Mouse (Mus musculus): ENCODE data around the gene Det1. TPM values are rescaled to one million over a fixed set of nuclear protein-coding genes. Genes with fewer than 3 reads are reported as not detected.
A peak's percentile ranks its signal among the peaks of the same experiment; 100 is the strongest.

Det1 gene
- total and polyA plus RNA-seq, 3 experiments: 15.8 to 16.8 TPM; not detected in 1

GRCm38 (mm10) chr7:78895653-78896333 is 48.7 kb upstream of the Det1 start, which contains the start of gene Aen:
TSS of gene Aen (plus strand) at chr7:78895854.
- peaks cover 0 to 9% of the 10 kb centered on the region in 2 experiments; a peak in 3 of 4 replicates for H3K36me3 ChIP-seq (ENCODE audit: control insufficient read depth in 1 of 2, insufficient read depth in 2 of 2, low read length in 2 of 2)
- H3K27me3 ChIP-seq (ENCODE audit: control insufficient read depth in 1 of 2, insufficient read depth in 2 of 2, low read length in 2 of 2): no peaks in the 10 kb centered on the region
- peaks cover 0 to 24% of the 10 kb centered on the region in 2 experiments; a peak in 2 of 4 replicates for H3K4me1 ChIP-seq (ENCODE audit: control insufficient read depth in 1 of 2, insufficient read depth in 2 of 2, low read length in 2 of 2)
- peak within 1 kb of the TSS; percentile 93 for H3K9ac ChIP-seq (ENCODE audit: control insufficient read depth, low read depth, low read length, poor library complexity, severe bottlenecking)
- H3K79me2 ChIP-seq (ENCODE audit: control insufficient read depth, insufficient read depth, low read length, poor library complexity): peaks cover 30% of the 10 kb centered on the region
- H3K9me3 ChIP-seq (replicated peaks; ENCODE audit: insufficient read depth, low read length): no peaks in the 10 kb centered on the region
- peak within 1 kb of the TSS; percentile 73 to 96 for H3K4me3 ChIP-seq (ENCODE audit: control insufficient read depth in 1 of 2, insufficient read depth in 1 of 2, low read depth in 2 of 2, low read length in 2 of 2)
- DNase-seq (ENCODE audit: low read depth, low spot score): peak; percentile 99
- H3K27ac ChIP-seq (ENCODE audit: control insufficient read depth, low read depth, low read length): peak within 1 kb of the TSS; percentile 45
- TF ChIP-seq GATA1 (IDR thresholded peaks at IDR 0.05; ENCODE audit: low read depth, low read length) (no peak), MAZ (IDR thresholded peaks at IDR 0.05; ENCODE audit: low read depth, low read length) (no peak), NELFE (IDR thresholded peaks at IDR 0.05; ENCODE audit: low read depth, low read length) (peak; percentile 78), ETS1 (IDR thresholded peaks at IDR 0.05; ENCODE audit: low read depth, low read length) (0 out of 2 replicates have a peak, but pooled peaks have one; percentile 27), KAT2A (conservative IDR thresholded peaks at IDR 0.05; ENCODE audit: low read depth, low read length) (no peak), CHD1 (IDR thresholded peaks at IDR 0.05; ENCODE audit: low read depth, low read length) (no peak), MAX (IDR thresholded peaks at IDR 0.05; ENCODE audit: low read length) (peak; percentile 94), CHD2 (IDR thresholded peaks at IDR 0.05; ENCODE audit: low read length) (no peak), TAL1 (IDR thresholded peaks at IDR 0.05; ENCODE audit: low read length) (no peak), MXI1 (IDR thresholded peaks at IDR 0.05; ENCODE audit: low read depth, low read length) (peak; percentile 99), CTCF (IDR thresholded peaks at IDR 0.05 in 2 of 3, conservative IDR thresholded peaks at IDR 0.05 in 1 of 3; ENCODE audit: control insufficient read depth in 1 of 3, insufficient read depth in 1 of 3, low read depth in 2 of 3, low read length in 3 of 3, poor library complexity in 1 of 3, severe bottlenecking in 1 of 3) (no peak), MYC (IDR thresholded peaks at IDR 0.05; ENCODE audit: low read depth, low read length) (peak; percentile 96), SIN3A (IDR thresholded peaks at IDR 0.05; ENCODE audit: low read length) (peak; percentile 96), RAD21 (IDR thresholded peaks at IDR 0.05; ENCODE audit: low read depth, low read length) (no peak), TCF12 (IDR thresholded peaks at IDR 0.05; ENCODE audit: low read depth, low read length) (0 out of 2 replicates have a peak, but pooled peaks have one; percentile 23), ZMIZ1 (IDR thresholded peaks at IDR 0.05; ENCODE audit: low read depth, low read length) (0 out of 2 replicates have a peak, but pooled peaks have one; percentile 50), POLR2AphosphoS5 (IDR thresholded peaks at IDR 0.05; ENCODE audit: borderline replicate concordance, low read depth, low read length) (no peak), ZKSCAN1 (IDR thresholded peaks at IDR 0.05; ENCODE audit: low read depth, low read length) (no peak), E2F4 (IDR thresholded peaks at IDR 0.05; ENCODE audit: borderline replicate concordance, low read depth, low read length) (no peak), POLR2AphosphoS2 (IDR thresholded peaks at IDR 0.05; ENCODE audit: low read length) (peak; percentile 42; the same call in 1 of the 2 replicates), RCOR1 (IDR thresholded peaks at IDR 0.05; ENCODE audit: low read depth, low read length) (no peak), BHLHE40 (IDR thresholded peaks at IDR 0.05; ENCODE audit: borderline replicate concordance, low read depth, low read length) (no peak), ELF1 (IDR thresholded peaks at IDR 0.05; ENCODE audit: low read depth, low read length) (peak; percentile 84), JUND (IDR thresholded peaks at IDR 0.05; ENCODE audit: low read depth, low read length) (no peak), GABPA (IDR thresholded peaks at IDR 0.05; ENCODE audit: low read depth, low read length) (no peak), EP300 (IDR thresholded peaks at IDR 0.05; ENCODE audit: low read depth in 1 of 2, low read length in 2 of 2) (no peak), ZNF384 (IDR thresholded peaks at IDR 0.05; ENCODE audit: low read depth, low read length) (no peak; the same call in 1 of the 2 replicates), USF2 (IDR thresholded peaks at IDR 0.05; ENCODE audit: borderline replicate concordance in 1 of 2, insufficient read depth in 1 of 2, low read depth in 1 of 2, low read length in 2 of 2) (no peak), HCFC1 (IDR thresholded peaks at IDR 0.05; ENCODE audit: low read depth, low read length) (peak; percentile 77), UBTF (IDR thresholded peaks at IDR 0.05; ENCODE audit: borderline replicate concordance, insufficient read depth, low read depth, low read length) (no peak), MAFK (IDR thresholded peaks at IDR 0.05; ENCODE audit: borderline replicate concordance, low read depth, low read length) (no peak), USF1 (IDR thresholded peaks at IDR 0.05; ENCODE audit: low read depth, low read length) (no peak), TBP (IDR thresholded peaks at IDR 0.05; ENCODE audit: low read depth, low read length) (peak; percentile 97), SMC3 (IDR thresholded peaks at IDR 0.05; ENCODE audit: low read depth, low read length) (no peak), MEF2A (IDR thresholded peaks at IDR 0.05; ENCODE audit: extremely low read depth, insufficient replicate concordance, low read depth, low read length, poor library complexity, severe bottlenecking) (no peak), ZC3H11A (IDR thresholded peaks at IDR 0.05; ENCODE audit: low read depth, low read length) (no peak)

All from MEL (cell line).